Mouse (Mus musculus) layer of hippocampus, adult 9-11 months (tissue): ENCODE data around the gene Tiam1.

Source experiments
- DNase-seq: peaks from one replicate; pipeline ENCODE4 v3.0.0; 2022

Gene Tiam1

GRCm38 (mm10) chr16:90143760-90144516 is at the start of gene Tiam1:
TSS of gene Tiam1 (minus strand) at chr16:90143769.
- peak; percentile 96 for DNase-seq

GRCm38 (mm10) chr16:90191289-90191688 is 47.7 kb upstream of the Tiam1 start:
- DNase-seq, result no peak

- DNase-seq, result no peak
Measured at GRCm38 (mm10) chr16:90187453-90187852, 43.9 kb upstream of the Tiam1 start.

- DNase-seq, result peak; percentile 81
Measured at GRCm38 (mm10) chr16:90185928-90186588, 42.5 kb upstream of the Tiam1 start.

- no peak for DNase-seq
Measured at GRCm38 (mm10) chr16:90184135-90184534, 40.6 kb upstream of the Tiam1 start.

- no peak for DNase-seq
Measured at GRCm38 (mm10) chr16:90181673-90182072, 38.1 kb upstream of the Tiam1 start.

GRCm38 (mm10) chr16:90180975-90181374 is 37.4 kb upstream of the Tiam1 start:
- no peak for DNase-seq

GRCm38 (mm10) chr16:90179892-90180291 is 36.3 kb upstream of the Tiam1 start:
- DNase-seq, result no peak

- DNase-seq, result no peak
Measured at GRCm38 (mm10) chr16:90178404-90178803, 34.8 kb upstream of the Tiam1 start.

- DNase-seq, result no peak
Measured at GRCm38 (mm10) chr16:90177425-90177824, 33.9 kb upstream of the Tiam1 start.

GRCm38 (mm10) chr16:90176472-90176871 is 32.9 kb upstream of the Tiam1 start:
- peak; percentile 79 for DNase-seq

- DNase-seq, result no peak
Measured at GRCm38 (mm10) chr16:90171416-90171815, 27.8 kb upstream of the Tiam1 start.

- no peak for DNase-seq
Measured at GRCm38 (mm10) chr16:90170676-90171075, 27.1 kb upstream of the Tiam1 start.

- DNase-seq, result peak; percentile 54
Measured at GRCm38 (mm10) chr16:90169863-90170630, 26.5 kb upstream of the Tiam1 start.

- DNase-seq, result peak; percentile 55
Measured at GRCm38 (mm10) chr16:90167646-90168045, 24.1 kb upstream of the Tiam1 start.

- no peak for DNase-seq
Measured at GRCm38 (mm10) chr16:90165435-90165834, 21.9 kb upstream of the Tiam1 start.

- no peak for DNase-seq
Measured at GRCm38 (mm10) chr16:90164942-90165341, 21.4 kb upstream of the Tiam1 start.

- no peak for DNase-seq
Measured at GRCm38 (mm10) chr16:90155080-90155479, 11.5 kb upstream of the Tiam1 start.

GRCm38 (mm10) chr16:90150820-90151219 is 7.3 kb upstream of the Tiam1 start:
- no peak for DNase-seq

GRCm38 (mm10) chr16:90150126-90150525 is 6.6 kb upstream of the Tiam1 start:
- DNase-seq, result no peak

GRCm38 (mm10) chr16:90149335-90149734 is 5.8 kb upstream of the Tiam1 start:
- no peak for DNase-seq

GRCm38 (mm10) chr16:90145244-90145643 is 1.7 kb upstream of the Tiam1 start:
- no peak for DNase-seq

- no peak for DNase-seq
Measured at GRCm38 (mm10) chr16:90144541-90144940, 972 bp upstream of the Tiam1 start.

GRCm38 (mm10) chr16:90143416-90143759 is 181 bp downstream of the Tiam1 start:
- DNase-seq, result no peak
